ENCODE assay signal across 7 mouse cellular contexts in genomic region chr2:30061215-30062166, GRCm38 (mm10). TPM values are rescaled to one million over a fixed set of nuclear protein-coding genes. Genes with fewer than 3 reads are reported as not detected.
DNase-seq lines count a peak whose midpoint lies in the region; ATAC-seq and TF ChIP-seq lines count a peak whose summit lies in the region.

No protein-coding gene starts in this region.

- H3K4me2 ChIP-seq in forebrain, embryonic 12.5 days, result peak overlapping the region; percentile 87
- peak overlapping the region; percentile 94 for H3K4me2 ChIP-seq in hindbrain, embryonic 15.5 days
- peak overlapping the region; percentile 97 for H3K4me2 ChIP-seq in liver, embryonic 12.5 days
- peak overlapping the region; percentile 89 for H3K4me2 ChIP-seq in myocyte (ENCODE audit: low read depth)

- H3K4me1 ChIP-seq in ES-Bruce4 (ENCODE audit: control insufficient read depth, insufficient read depth, low read length), result no peaks in the 10 kb centered on the region
- H3K4me1 ChIP-seq in forebrain, embryonic 12.5 days, result peaks cover 54% of the 10 kb centered on the region
- H3K4me1 ChIP-seq in hindbrain, embryonic 15.5 days (replicated peaks), result peaks cover 35% of the 10 kb centered on the region
- peaks cover 63% of the 10 kb centered on the region for H3K4me1 ChIP-seq in liver, embryonic 12.5 days

- peaks cover 15% of the 10 kb centered on the region for H3K36me3 ChIP-seq in ES-Bruce4 (ENCODE audit: control insufficient read depth, insufficient read depth, low read length, poor library complexity, severe bottlenecking)
- H3K36me3 ChIP-seq in forebrain, embryonic 12.5 days (replicated peaks), result no peaks in the 10 kb centered on the region
- no peaks in the 10 kb centered on the region for H3K36me3 ChIP-seq in hindbrain, embryonic 15.5 days
- H3K36me3 ChIP-seq in liver, embryonic 12.5 days, result no peaks in the 10 kb centered on the region; the same call in 1 of the 2 replicates
- H3K36me3 ChIP-seq in myocyte (ENCODE audit: control insufficient read depth, insufficient read depth), result no peaks in the 10 kb centered on the region

- no peak for TF ChIP-seq CTCF in ES-Bruce4 (IDR thresholded peaks at IDR 0.05; ENCODE audit: low read depth, low read length)

- peaks cover 30% of the 10 kb centered on the region for H3K79me2 ChIP-seq in myocyte (ENCODE audit: control insufficient read depth, insufficient read depth)

- ATAC-seq in forebrain, embryonic 12.5 days (ENCODE audit: low FRiP score), result no peak
- ATAC-seq in hindbrain, embryonic 15.5 days (ENCODE audit: low FRiP score, low read depth), result no peak
- ATAC-seq in liver, embryonic 12.5 days, result no peak

- H3K27me3 ChIP-seq in ES-Bruce4 (ENCODE audit: control insufficient read depth, insufficient read depth, low read length, poor library complexity, severe bottlenecking), result no peaks in the 10 kb centered on the region
- no peaks in the 10 kb centered on the region for H3K27me3 ChIP-seq in forebrain, embryonic 12.5 days
- no peaks in the 10 kb centered on the region for H3K27me3 ChIP-seq in hindbrain, embryonic 15.5 days
- no peaks in the 10 kb centered on the region for H3K27me3 ChIP-seq in liver, embryonic 12.5 days (replicated peaks)
- H3K27me3 ChIP-seq in myocyte (ENCODE audit: control insufficient read depth, insufficient read depth, insufficient read length), result no peaks in the 10 kb centered on the region

- H3K4me3 ChIP-seq in ES-Bruce4 (ENCODE audit: low read depth, low read length) (peak overlapping the region; percentile 93), myocyte (peak overlapping the region; percentile 74)
- peak overlapping the region; percentile 57 for H3K4me3 ChIP-seq in forebrain, embryonic 12.5 days (replicated peaks)
- H3K4me3 ChIP-seq in hindbrain, embryonic 15.5 days, result peak overlapping the region; percentile 52
- H3K4me3 ChIP-seq in liver, embryonic 12.5 days, result peak overlapping the region; percentile 76

- peak overlapping the region; percentile 84 for H3K27ac ChIP-seq in ES-Bruce4 (ENCODE audit: insufficient read depth, low read length)
- peak overlapping the region; percentile 92 for H3K27ac ChIP-seq in forebrain, embryonic 12.5 days
- H3K27ac ChIP-seq in hindbrain, embryonic 15.5 days (replicated peaks), result peak overlapping the region; percentile 81
- H3K27ac ChIP-seq in liver, embryonic 12.5 days, result peak overlapping the region; percentile 92

- WGBS in forebrain, embryonic 12.5 days, result 9% methylated on average over 37 of the region's 37 CpGs
- 9% methylated on average over 34 of the region's 37 CpGs for WGBS in hindbrain, embryonic 15.5 days
- WGBS in liver, embryonic 12.5 days (ENCODE audit: insufficient replicate concordance), result 5% methylated on average over 37 of the region's 37 CpGs

- TF ChIP-seq EP300 in ES-Bruce4 (IDR thresholded peaks at IDR 0.05; ENCODE audit: insufficient read depth, low read depth, low read length), result peak; percentile 48; the same call in 1 of the 2 replicates

- DNase-seq in adrenal gland, adult (ENCODE audit: inconsistent age in 2 of 2, low spot score in 1 of 2), result peak; percentile 70 to 89
- DNase-seq in thymus, postnatal 10 days (ENCODE audit: low spot score in 2 of 2), result peak; percentile 62 to 72

- H3K9me3 ChIP-seq in ES-Bruce4 (replicated peaks; ENCODE audit: control insufficient read depth, insufficient read depth, low read length, poor library complexity, severe bottlenecking), result no peaks in the 10 kb centered on the region
- H3K9me3 ChIP-seq in forebrain, embryonic 12.5 days, result no peaks in the 10 kb centered on the region
- no peaks in the 10 kb centered on the region for H3K9me3 ChIP-seq in hindbrain, embryonic 15.5 days
- H3K9me3 ChIP-seq in liver, embryonic 12.5 days (replicated peaks), result no peaks in the 10 kb centered on the region

- H3ac ChIP-seq in myocyte (ENCODE audit: control insufficient read depth, insufficient read length), result peak overlapping the region; percentile 58

- peak; percentile 35 for TF ChIP-seq POLR2A in ES-Bruce4 (IDR thresholded peaks at IDR 0.05; ENCODE audit: insufficient read depth, low read length)
- no peak for TF ChIP-seq POLR2A in myocyte (IDR thresholded peaks at IDR 0.05; ENCODE audit: insufficient read length, low read depth)

- peak overlapping the region; percentile 100 for H3K9ac ChIP-seq in ES-Bruce4 (ENCODE audit: low read depth, poor library complexity, severe bottlenecking)
- peak overlapping the region; percentile 68 for H3K9ac ChIP-seq in forebrain, embryonic 12.5 days
- peak overlapping the region; percentile 58 for H3K9ac ChIP-seq in hindbrain, embryonic 15.5 days
- H3K9ac ChIP-seq in liver, embryonic 12.5 days, result peak overlapping the region; percentile 83

TF ChIP-seq in myocyte, 11 proteins besides CTCF, POLR2A, EP300 and RAD21:
- no peak for TF ChIP-seq E2F4 (IDR thresholded peaks at IDR 0.05; ENCODE audit: insufficient read depth)
- no peak for TF ChIP-seq TCF12 (IDR thresholded peaks at IDR 0.05; ENCODE audit: insufficient read depth, poor library complexity, severe bottlenecking)
- no peak for TF ChIP-seq SRF (IDR thresholded peaks at IDR 0.05; ENCODE audit: control insufficient read depth, insufficient read length, low read depth)
- no peak for TF ChIP-seq TCF3 (IDR thresholded peaks at IDR 0.05; ENCODE audit: insufficient read length, low read depth)
- no peak for TF ChIP-seq MYOG (IDR thresholded peaks at IDR 0.05; ENCODE audit: control insufficient read depth in 1 of 3, insufficient read depth in 1 of 3, insufficient read length in 2 of 3, low read depth in 2 of 3)
- no peak for TF ChIP-seq MAX (IDR thresholded peaks at IDR 0.05; ENCODE audit: low read depth)
- TF ChIP-seq POLR2AphosphoS2 (IDR thresholded peaks at IDR 0.05; ENCODE audit: insufficient read length, low read depth), result no peak
- TF ChIP-seq MYOD1 (IDR thresholded peaks at IDR 0.05; ENCODE audit: control insufficient read depth in 1 of 3, insufficient read length in 2 of 3, low read depth in 2 of 3), result no peak
- TF ChIP-seq USF1 (IDR thresholded peaks at IDR 0.05; ENCODE audit: low read depth), result no peak
- no peak for TF ChIP-seq REST (IDR thresholded peaks at IDR 0.05; ENCODE audit: insufficient read depth, insufficient read length)

RNA-seq across cellular contexts. Expression of gene Set, which starts 4.3 kb away (rescaled TPM):
- 1,058 and 1,233 TPM in 2 replicates for polyA plus RNA-seq in ES-Bruce4 (2011; ENCODE audit: insufficient read depth, insufficient read length, low read depth, missing spikeins)
- polyA plus RNA-seq in forebrain, embryonic 12.5 days (2016; fragmentation: Nextera tagmentation; extraction: Ambion mirVana), result 774 and 776 TPM in 2 replicates
- polyA plus RNA-seq in hindbrain, embryonic 15.5 days (2015; fragmentation: Nextera tagmentation; extraction: Ambion mirVana), result 315 and 329 TPM in 2 replicates
- polyA plus RNA-seq in liver, embryonic 12.5 days (2016; fragmentation: Nextera tagmentation; extraction: Ambion mirVana), result 409 and 423 TPM in 2 replicates
- 118 TPM for polyA plus RNA-seq in myocyte (2012; fragmentation: generic; extraction: Trizol)

RNA-seq across cellular contexts. Expression of gene Wdr34, which starts 12.8 kb away (rescaled TPM):
- 20.6 and 22.2 TPM in 2 replicates for polyA plus RNA-seq in ES-Bruce4 (2011; ENCODE audit: insufficient read depth, insufficient read length, low read depth, missing spikeins)
- 42.3 and 42.5 TPM in 2 replicates for polyA plus RNA-seq in forebrain, embryonic 12.5 days (2016; fragmentation: Nextera tagmentation; extraction: Ambion mirVana)
- polyA plus RNA-seq in hindbrain, embryonic 15.5 days (2015; fragmentation: Nextera tagmentation; extraction: Ambion mirVana), result 73.9 and 79.0 TPM in 2 replicates
- 13.2 and 15.4 TPM in 2 replicates for polyA plus RNA-seq in liver, embryonic 12.5 days (2016; fragmentation: Nextera tagmentation; extraction: Ambion mirVana)
- 21.6 TPM for polyA plus RNA-seq in myocyte (2012; fragmentation: generic; extraction: Trizol)

RNA-seq across cellular contexts. Expression of gene Pkn3, which starts 16.0 kb away (rescaled TPM):
- 15.2 and 17.2 TPM in 2 replicates for polyA plus RNA-seq in ES-Bruce4 (2011; ENCODE audit: insufficient read depth, insufficient read length, low read depth, missing spikeins)
- 10.3 TPM in 2 replicates for polyA plus RNA-seq in forebrain, embryonic 12.5 days (2016; fragmentation: Nextera tagmentation; extraction: Ambion mirVana)
- polyA plus RNA-seq in hindbrain, embryonic 15.5 days (2015; fragmentation: Nextera tagmentation; extraction: Ambion mirVana), result 2.4 and 2.8 TPM in 2 replicates
- polyA plus RNA-seq in liver, embryonic 12.5 days (2016; fragmentation: Nextera tagmentation; extraction: Ambion mirVana), result 4.6 and 5.1 TPM in 2 replicates
- polyA plus RNA-seq in myocyte (2012; fragmentation: generic; extraction: Trizol), result 4.3 TPM

RNA-seq across cellular contexts. Expression of gene Zdhhc12, which starts 32.0 kb away (rescaled TPM):
- 39.0 and 41.2 TPM in 2 replicates for polyA plus RNA-seq in ES-Bruce4 (2011; ENCODE audit: insufficient read depth, insufficient read length, low read depth, missing spikeins)
- polyA plus RNA-seq in forebrain, embryonic 12.5 days (2016; fragmentation: Nextera tagmentation; extraction: Ambion mirVana), result 22.9 TPM in 2 replicates
- polyA plus RNA-seq in hindbrain, embryonic 15.5 days (2015; fragmentation: Nextera tagmentation; extraction: Ambion mirVana), result 26.3 and 27.7 TPM in 2 replicates
- 29.7 and 31.0 TPM in 2 replicates for polyA plus RNA-seq in liver, embryonic 12.5 days (2016; fragmentation: Nextera tagmentation; extraction: Ambion mirVana)
- 20.8 TPM for polyA plus RNA-seq in myocyte (2012; fragmentation: generic; extraction: Trizol)
